Mouse (Mus musculus) Patski (cell line): Measurements from ENCODE around the gene Mrpl41. TPM values are rescaled to one million over a fixed set of nuclear protein-coding genes. Genes with fewer than 3 reads are reported as not detected.

Experiments used
- ATAC-seq: fragments of 100-300 bp; one replicate; pipeline ENCODE4 v1.8.0; 2021
- CTCF ChIA-PET: fragments of 350-600 bp; sonication (Branson Sonifier 250); formaldehyde crosslinking; loops from one replicate; lab custom pipeline; 2022; ENCODE audit warnings: inconsistent platforms; lab: Charles Lee
- POLR2A ChIA-PET: fragments of 350-600 bp; sonication (Branson Sonifier 250); formaldehyde crosslinking; loops from one replicate; lab custom pipeline; 2022; ENCODE audit warnings: antibody characterized with exemption, inconsistent platforms; lab: Charles Lee
- DNase-seq: peaks from one replicate; pipeline ENCODE4 v3.0.0-alpha.2; 2011; ENCODE audit warnings: low read depth, low spot score
- H3K27me3 ChIP-seq: fragments of 371-371 bp; one replicate; pipeline ENCODE4 v1.5.1; 2021
- CTCF ChIP-seq: fragments of 100-300 bp; IDR thresholded peaks from one replicate; pipeline ENCODE4 v1.5.1; 2021
- in situ Hi-C: fragments of 300-500 bp; cut with MboI; formaldehyde crosslinking; loops from 3 replicates; pipeline ENCODE4 v1.11.1; 2018; ENCODE audit warnings: low pct_unique_long_range_greater_than_20kb, mixed read lengths
- polyA plus RNA-seq: library from polyadenylated mRNA; unstranded; gene quantifications from one replicate; pipeline ENCODE4 v1.2.3, GENCODE M21; 2021

Gene Mrpl41
- polyA plus RNA-seq, 1 experiment from 2014 or later = 47.6 TPM

DNA sequence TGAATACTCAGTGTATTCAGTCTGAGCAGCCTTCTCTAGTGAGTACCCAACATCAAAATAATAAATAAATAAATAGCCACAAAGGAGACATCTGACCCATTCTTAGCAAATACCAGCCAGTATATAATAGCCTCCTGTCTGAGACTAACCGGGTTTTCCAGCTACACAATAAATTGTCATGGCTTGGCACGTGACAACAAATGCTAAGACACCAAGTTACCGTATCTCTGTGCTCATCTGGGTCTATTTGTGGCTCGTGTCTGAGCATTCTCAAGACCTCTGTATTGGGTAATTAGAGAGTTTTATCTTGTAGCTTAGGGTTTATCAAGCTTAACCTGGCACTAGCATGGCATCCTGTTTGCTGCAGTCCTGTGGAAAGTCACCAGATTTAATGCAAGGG is 32.8 kb downstream of the Mrpl41 start:
- peaks cover 18% of the 10 kb centered on the region for H3K27me3 ChIP-seq
- ChIA-PET CTCF (no interaction called here), POLR2A (no interaction called here)
- in situ Hi-C loops = no loop called here
- DNase-seq = no peak
- TF ChIP-seq CTCF = no peak
- no peak for ATAC-seq

DNA sequence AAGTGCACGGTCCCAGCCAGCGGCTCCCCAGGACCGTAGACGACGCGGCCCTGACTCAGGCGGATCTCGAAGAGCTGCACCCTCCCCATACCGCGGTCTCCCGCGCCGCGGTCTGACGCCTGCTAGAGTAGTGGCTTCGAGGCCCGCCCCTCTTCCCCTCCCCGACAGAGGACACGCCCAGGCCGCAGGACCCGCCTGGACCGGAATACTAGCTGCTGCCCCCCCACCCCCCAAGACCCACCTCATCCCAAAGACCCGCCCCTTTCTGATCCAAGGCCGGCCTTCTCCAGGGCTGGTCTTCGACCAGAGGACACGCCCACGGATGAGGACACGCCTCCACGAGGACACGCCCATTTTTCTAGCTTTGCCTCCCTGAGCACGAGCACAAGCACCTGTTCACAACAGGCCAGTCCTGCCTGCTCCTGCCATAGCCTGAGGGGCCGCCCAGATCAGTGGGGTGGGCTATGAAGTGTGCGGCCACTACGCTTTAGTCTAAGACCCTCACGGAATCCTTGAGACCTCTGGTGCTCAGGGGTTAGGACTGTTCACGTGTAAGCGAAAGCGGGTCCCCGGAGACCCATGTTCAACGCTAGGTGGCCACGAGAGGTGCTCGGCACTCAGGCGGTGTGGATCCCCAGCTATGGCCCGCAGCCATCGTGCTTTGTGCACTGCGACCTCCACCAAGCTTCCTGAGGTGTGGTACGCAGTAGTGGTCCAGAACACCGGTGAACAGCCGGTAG is 39.7 kb downstream of the Mrpl41 start, which contains the start of gene Arrdc1:
Arrdc1 (minus strand) TSS at position 196 of the 740 bp plus-strand sequence.
- DNase-seq (peak; percentile 85), ATAC-seq (peak; percentile 88)
- in situ Hi-C loops = no loop called here
- POLR2A ChIA-PET = no interaction called here
- TF ChIP-seq CTCF = no peak
- CTCF ChIA-PET = interaction anchor here (0.9 to 1.5 kb wide), 4 partner anchors 14 to 27 kb away, joined by 3 to 5 read pairs (median 4); partner anchors contain the start of genes Dph7 and Zmynd19
- peaks cover 6% of the 10 kb centered on the region for H3K27me3 ChIP-seq

DNA sequence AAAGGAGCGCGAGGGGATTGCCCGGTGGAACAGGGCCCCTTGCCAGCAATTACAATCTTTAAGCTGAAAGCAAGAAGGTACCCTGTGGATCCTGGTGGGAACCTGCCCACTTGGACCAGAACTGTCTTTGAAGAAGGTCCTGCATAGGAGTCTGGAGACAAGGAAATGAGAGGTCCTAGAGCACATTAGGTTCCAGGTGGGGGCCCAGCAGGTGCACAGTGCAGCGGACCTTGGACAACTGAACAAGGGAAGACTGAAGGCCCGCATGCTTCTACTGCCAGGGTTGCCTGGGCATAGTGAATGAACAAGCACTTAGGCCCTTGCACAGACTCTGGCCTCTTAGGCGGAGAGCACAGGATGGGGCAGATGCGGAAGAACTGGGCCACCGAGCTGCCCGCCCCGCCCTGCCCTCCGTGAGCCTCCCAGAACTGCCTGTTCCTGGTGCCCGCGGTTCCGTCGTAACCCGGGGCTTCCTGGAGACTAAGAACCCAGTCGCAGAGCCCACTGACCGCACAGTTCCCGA is 40.4 kb downstream of the Mrpl41 start:
- H3K27me3 ChIP-seq = peaks cover 4% of the 10 kb centered on the region
- no peak for TF ChIP-seq CTCF
- ATAC-seq (peak; percentile 70), DNase-seq (no peak)
- POLR2A ChIA-PET = no interaction called here
- in situ Hi-C loops = no loop called here
- CTCF ChIA-PET = interaction anchor here (0.9 to 1.5 kb wide), 4 partner anchors 15 to 28 kb away, joined by 3 to 5 read pairs (median 4); partner anchors contain the start of genes Dph7 and Zmynd19

- no peak for TF ChIP-seq CTCF
- no peak for ATAC-seq
- in situ Hi-C loops = no loop called here
- H3K27me3 ChIP-seq = no peaks in the 10 kb centered on the region
- CTCF ChIA-PET = no interaction called here
- DNase-seq = no peak
- POLR2A ChIA-PET = interaction anchor here (0.7 kb wide), 1 partner anchor 37 kb away, joined by 3 read pairs; no protein-coding TSS in a partner anchor
Measured at GRCm38 (mm10) chr2:24929593-24929992, 45.3 kb downstream of the Mrpl41 start.

DNA sequence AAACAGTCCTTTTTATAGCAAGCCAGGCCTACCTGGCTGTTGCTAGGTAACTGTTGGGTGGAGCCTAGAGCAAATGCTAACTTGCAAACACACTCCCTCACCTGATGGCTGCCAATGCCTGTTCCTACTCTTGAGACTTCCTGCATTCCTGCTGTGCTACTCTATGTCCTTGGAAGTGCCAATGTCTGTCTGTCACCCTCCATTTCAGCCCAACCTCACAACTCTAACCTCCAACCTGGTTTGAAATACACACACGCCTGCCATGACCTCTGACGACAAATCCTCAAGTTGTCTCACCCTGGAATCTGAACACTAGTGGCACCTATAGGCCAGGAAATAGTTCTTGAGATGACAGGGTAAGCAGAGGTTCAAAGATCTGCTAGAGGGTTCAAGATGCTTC is 45.8 kb downstream of the Mrpl41 start:
- no peaks in the 10 kb centered on the region for H3K27me3 ChIP-seq
- ChIA-PET CTCF (no interaction called here), POLR2A (no interaction called here)
- no peak for TF ChIP-seq CTCF
- DNase-seq (no peak), ATAC-seq (no peak)
- in situ Hi-C loops = no loop called here

- ATAC-seq = peak; percentile 58
Measured at GRCm38 (mm10) chr2:24927810-24928479, 47.0 kb downstream of the Mrpl41 start.

DNA sequence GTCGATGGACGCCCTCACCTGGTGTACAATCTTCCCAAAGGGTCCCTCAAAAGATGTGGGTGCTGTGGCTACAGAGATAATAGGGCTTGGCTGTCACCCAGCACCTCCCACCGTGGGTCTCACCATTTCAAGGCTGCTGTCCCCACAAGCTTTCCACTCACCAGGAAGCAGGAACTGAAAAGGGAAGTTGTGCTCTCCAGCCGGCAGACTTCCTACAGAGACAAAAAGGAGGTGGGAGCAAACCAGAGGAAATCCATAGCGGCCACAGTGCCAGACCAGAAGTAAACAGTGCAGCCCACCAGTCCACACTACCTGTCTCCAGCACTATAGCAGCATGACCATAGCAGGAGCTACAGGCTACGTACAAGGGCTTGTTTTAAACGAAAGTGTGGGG is 47.9 kb downstream of the Mrpl41 start:
- ChIA-PET POLR2A (no interaction called here), CTCF (no interaction called here)
- in situ Hi-C loops = no loop called here
- TF ChIP-seq CTCF = no peak
- no peak for DNase-seq
- H3K27me3 ChIP-seq = no peaks in the 10 kb centered on the region
- no peak for ATAC-seq

More at GRCm38 (mm10) chr2:24927810-24928479, 47.0 kb downstream of the Mrpl41 start:
- POLR2A ChIA-PET = interaction anchor here (0.6 kb wide), 1 partner anchor 8 kb away, joined by 3 read pairs; the partner anchor contains the start of gene Ehmt1
- in situ Hi-C loops = no loop called here
- TF ChIP-seq CTCF = no peak
- no peak for DNase-seq
- H3K27me3 ChIP-seq = no peaks in the 10 kb centered on the region
- CTCF ChIA-PET = interaction anchor here (1.2 kb wide), 1 partner anchor 17 kb away, joined by 3 read pairs; no protein-coding TSS in a partner anchor

- POLR2A ChIA-PET = no interaction called here
Measured at GRCm38 (mm10) chr2:24926345-24926964, 48.4 kb downstream of the Mrpl41 start.

GRCm38 (mm10) chr2:24925284-24925683 is 49.6 kb downstream of the Mrpl41 start:
- no peak for TF ChIP-seq CTCF
- CTCF ChIA-PET = no interaction called here
- in situ Hi-C loops = no loop called here
- POLR2A ChIA-PET = no interaction called here
- no peak for ATAC-seq
- DNase-seq = no peak
- no peaks in the 10 kb centered on the region for H3K27me3 ChIP-seq

More at GRCm38 (mm10) chr2:24926345-24926964, 48.4 kb downstream of the Mrpl41 start:
- CTCF ChIA-PET = no interaction called here
- DNase-seq = no peak
- TF ChIP-seq CTCF = no peak
- no peak for ATAC-seq
- H3K27me3 ChIP-seq = no peaks in the 10 kb centered on the region
- in situ Hi-C loops = no loop called here

Other genes with a start within 250 kb of the Mrpl41 start
- gene Cacna1b, start 211.9 kb downstream of the Mrpl41 start, polyA plus RNA-seq = 0.42 TPM
- gene Ehmt1, start 55.5 kb downstream of the Mrpl41 start, polyA plus RNA-seq = 43.4 TPM
- 36.4 TPM for gene Arrdc1, start 39.8 kb downstream of the Mrpl41 start, polyA plus RNA-seq
- gene Zmynd19, start 25.3 kb downstream of the Mrpl41 start, polyA plus RNA-seq = 31.1 TPM
- 22.1 TPM for gene Dph7, start 12.7 kb downstream of the Mrpl41 start, polyA plus RNA-seq
- gene Pnpla7, start 935 bp upstream of the Mrpl41 start, polyA plus RNA-seq = 16.6 TPM
- gene Nsmf, start 79.3 kb upstream of the Mrpl41 start, polyA plus RNA-seq = 120 TPM
- not detected for gene Entpd8, start 105.2 kb upstream of the Mrpl41 start, polyA plus RNA-seq
- gene Noxa1, start 120.1 kb upstream of the Mrpl41 start, polyA plus RNA-seq = not detected
- 0.12 TPM for gene Nrarp, start 205.7 kb upstream of the Mrpl41 start, polyA plus RNA-seq
- 7.0 TPM for gene Tor4a, start 221.8 kb upstream of the Mrpl41 start, polyA plus RNA-seq
- 75.7 TPM for gene Nelfb, start 236.4 kb upstream of the Mrpl41 start, polyA plus RNA-seq
- 0.06 TPM for gene Stpg3, start 239.5 kb upstream of the Mrpl41 start, polyA plus RNA-seq
- gene Fam166a, start 243.6 kb upstream of the Mrpl41 start, polyA plus RNA-seq = 0.32 TPM
- gene Tubb4b, start 249.6 kb upstream of the Mrpl41 start, polyA plus RNA-seq = 298 TPM